Mouse (Mus musculus): Measurements from ENCODE around the gene Bora. TPM values are rescaled to one million over a fixed set of nuclear protein-coding genes. Genes with fewer than 3 reads are reported as not detected.

The Bora gene
- total RNA-seq, 1 experiment = 18.0 TPM

DNA sequence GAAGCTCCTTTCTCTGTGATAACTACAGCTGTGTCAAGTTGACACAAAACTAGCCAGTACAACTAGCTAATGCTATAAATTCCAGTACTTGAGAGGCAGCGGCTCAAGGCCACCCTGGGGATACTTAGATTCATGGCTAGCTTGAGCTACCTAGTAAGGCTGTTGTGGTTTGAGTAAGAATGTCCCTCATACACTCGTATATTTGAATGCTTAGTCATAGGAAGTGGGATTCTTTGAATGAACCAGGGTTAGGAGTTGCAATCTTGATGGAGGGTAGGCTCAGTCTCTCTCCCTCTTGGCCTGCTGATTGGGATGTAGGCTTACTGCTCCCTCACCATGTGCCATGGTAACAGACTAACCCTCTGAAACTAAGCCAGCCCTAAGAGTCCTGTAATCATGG, 17.1 kb downstream of the Bora start:
- no peak overlapping the region for H3K4me3 ChIP-seq (ENCODE audit: insufficient read depth in 1 of 2, low read depth in 1 of 2, low read length in 2 of 2, poor library complexity in 1 of 2, severe bottlenecking in 1 of 2)
- no peak for DNase-seq (ENCODE audit: low read depth, low spot score)
- H3K9ac ChIP-seq (ENCODE audit: insufficient read depth, low read depth, low read length, poor library complexity, severe bottlenecking) = no peak overlapping the region
- H3K27ac ChIP-seq (ENCODE audit: insufficient read depth, low read depth, low read length, poor library complexity, severe bottlenecking) = no peak overlapping the region
- TF ChIP-seq MAFK (IDR thresholded peaks at IDR 0.05; ENCODE audit: insufficient read depth, low read depth, low read length) (no peak), ZNF384 (IDR thresholded peaks at IDR 0.05; ENCODE audit: low read depth, low read length) (no peak), ZC3H11A (IDR thresholded peaks at IDR 0.05; ENCODE audit: borderline replicate concordance, low read depth, low read length) (no peak), CHD2 (IDR thresholded peaks at IDR 0.05; ENCODE audit: low read depth, low read length) (no peak), HCFC1 (IDR thresholded peaks at IDR 0.05; ENCODE audit: borderline replicate concordance, insufficient read depth, low read length) (no peak)
- in situ Hi-C loops (cut with MboI; ENCODE audit: low sequenced_read_pairs in 2 of 2, unreplicated experiment in 2 of 2) = no loop called here
- H3K4me1 ChIP-seq (ENCODE audit: control insufficient read depth in 2 of 2, insufficient read depth in 2 of 2, low read length in 2 of 2, poor library complexity in 1 of 2) = no peaks in the 10 kb centered on the region
- peaks cover 16% of the 10 kb centered on the region for H3K36me3 ChIP-seq (ENCODE audit: control insufficient read depth, insufficient read depth, low read length, poor library complexity, severe bottlenecking)
- no peaks in the 10 kb centered on the region for H3K9me3 ChIP-seq (ENCODE audit: control insufficient read depth, insufficient read depth, low read depth, low read length)

DNA sequence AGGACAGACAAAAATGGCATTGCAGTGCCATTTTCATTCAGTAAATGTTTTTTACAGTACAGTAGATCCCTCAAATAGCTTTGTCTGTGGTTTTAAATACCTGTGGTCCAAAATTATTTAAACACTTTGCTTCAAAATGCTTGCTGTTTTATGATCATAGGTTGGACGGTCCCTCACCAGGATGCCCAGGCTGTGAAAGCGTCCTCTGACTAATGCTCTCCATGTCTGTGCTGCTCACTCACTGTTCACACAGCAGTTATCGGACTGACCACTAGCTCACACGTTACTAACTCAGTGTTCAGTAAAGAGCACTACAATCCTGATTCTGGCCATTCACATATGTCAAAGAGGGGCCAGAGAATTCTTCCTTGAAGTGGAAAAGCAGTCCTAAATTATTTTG, 25.1 kb downstream of the Bora start:
- Histone ChIP-seq H3K9ac (ENCODE audit: insufficient read depth, low read depth, low read length, poor library complexity, severe bottlenecking) (no peak overlapping the region), H3K4me3 (ENCODE audit: insufficient read depth in 1 of 2, low read depth in 1 of 2, low read length in 2 of 2, poor library complexity in 1 of 2, severe bottlenecking in 1 of 2) (no peak overlapping the region), H3K27ac (ENCODE audit: insufficient read depth, low read depth, low read length, poor library complexity, severe bottlenecking) (no peak overlapping the region), H3K4me1 (ENCODE audit: control insufficient read depth in 2 of 2, insufficient read depth in 2 of 2, low read length in 2 of 2, poor library complexity in 1 of 2) (no peaks in the 10 kb centered on the region), H3K36me3 (ENCODE audit: control insufficient read depth, insufficient read depth, low read length, poor library complexity, severe bottlenecking) (peaks cover 26% of the 10 kb centered on the region), H3K9me3 (ENCODE audit: control insufficient read depth, insufficient read depth, low read depth, low read length) (no peaks in the 10 kb centered on the region)
- in situ Hi-C loops (cut with MboI; ENCODE audit: low sequenced_read_pairs in 2 of 2, unreplicated experiment in 2 of 2) = no loop called here
- no peak for DNase-seq (ENCODE audit: low read depth, low spot score)
- no peak for TF ChIP-seq MAFK (IDR thresholded peaks at IDR 0.05; ENCODE audit: insufficient read depth, low read depth, low read length)
- no peak for TF ChIP-seq HCFC1 (IDR thresholded peaks at IDR 0.05; ENCODE audit: borderline replicate concordance, insufficient read depth, low read length)
- TF ChIP-seq ZC3H11A (IDR thresholded peaks at IDR 0.05; ENCODE audit: borderline replicate concordance, low read depth, low read length) = no peak
- no peak for TF ChIP-seq CHD2 (IDR thresholded peaks at IDR 0.05; ENCODE audit: low read depth, low read length)
- TF ChIP-seq ZNF384 (IDR thresholded peaks at IDR 0.05; ENCODE audit: low read depth, low read length) = no peak

DNA sequence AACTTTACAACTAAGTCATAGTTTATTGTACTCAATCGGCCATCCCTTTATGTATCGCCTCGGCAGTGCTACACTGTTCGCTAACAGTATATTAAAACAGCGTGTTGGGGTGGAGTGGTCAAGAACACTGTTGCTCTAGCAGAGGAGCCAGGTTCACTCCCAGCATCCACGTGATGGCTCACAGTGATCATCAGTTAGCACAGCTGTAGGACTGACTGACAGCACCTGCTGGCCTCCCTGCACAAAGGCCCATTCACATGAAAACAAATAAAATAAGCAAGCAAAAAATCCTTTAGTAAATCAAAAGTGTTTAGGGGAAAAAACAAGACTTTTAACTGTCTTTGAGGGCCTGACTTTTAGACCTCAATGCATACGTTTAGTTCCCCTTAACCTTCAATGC, 42.9 kb downstream of the Bora start:
- Histone ChIP-seq H3K9ac (ENCODE audit: insufficient read depth, low read depth, low read length, poor library complexity, severe bottlenecking) (no peak overlapping the region), H3K9me3 (ENCODE audit: control insufficient read depth, insufficient read depth, low read depth, low read length) (no peaks in the 10 kb centered on the region), H3K27ac (ENCODE audit: insufficient read depth, low read depth, low read length, poor library complexity, severe bottlenecking) (no peak overlapping the region), H3K4me3 (ENCODE audit: insufficient read depth in 1 of 2, low read depth in 1 of 2, low read length in 2 of 2, poor library complexity in 1 of 2, severe bottlenecking in 1 of 2) (no peak overlapping the region), H3K4me1 (ENCODE audit: control insufficient read depth in 2 of 2, insufficient read depth in 2 of 2, low read length in 2 of 2, poor library complexity in 1 of 2) (no peaks in the 10 kb centered on the region), H3K36me3 (ENCODE audit: control insufficient read depth, insufficient read depth, low read length, poor library complexity, severe bottlenecking) (peaks cover 48% of the 10 kb centered on the region)
- no peak for DNase-seq (ENCODE audit: low read depth, low spot score)
- no peak for TF ChIP-seq CHD2 (IDR thresholded peaks at IDR 0.05; ENCODE audit: low read depth, low read length)
- no peak for TF ChIP-seq MAFK (IDR thresholded peaks at IDR 0.05; ENCODE audit: insufficient read depth, low read depth, low read length)
- TF ChIP-seq ZNF384 (IDR thresholded peaks at IDR 0.05; ENCODE audit: low read depth, low read length) = no peak
- no peak for TF ChIP-seq ZC3H11A (IDR thresholded peaks at IDR 0.05; ENCODE audit: borderline replicate concordance, low read depth, low read length)
- no peak for TF ChIP-seq HCFC1 (IDR thresholded peaks at IDR 0.05; ENCODE audit: borderline replicate concordance, insufficient read depth, low read length)
- in situ Hi-C loops (cut with MboI; ENCODE audit: low sequenced_read_pairs in 2 of 2, unreplicated experiment in 2 of 2) = no loop called here

DNA sequence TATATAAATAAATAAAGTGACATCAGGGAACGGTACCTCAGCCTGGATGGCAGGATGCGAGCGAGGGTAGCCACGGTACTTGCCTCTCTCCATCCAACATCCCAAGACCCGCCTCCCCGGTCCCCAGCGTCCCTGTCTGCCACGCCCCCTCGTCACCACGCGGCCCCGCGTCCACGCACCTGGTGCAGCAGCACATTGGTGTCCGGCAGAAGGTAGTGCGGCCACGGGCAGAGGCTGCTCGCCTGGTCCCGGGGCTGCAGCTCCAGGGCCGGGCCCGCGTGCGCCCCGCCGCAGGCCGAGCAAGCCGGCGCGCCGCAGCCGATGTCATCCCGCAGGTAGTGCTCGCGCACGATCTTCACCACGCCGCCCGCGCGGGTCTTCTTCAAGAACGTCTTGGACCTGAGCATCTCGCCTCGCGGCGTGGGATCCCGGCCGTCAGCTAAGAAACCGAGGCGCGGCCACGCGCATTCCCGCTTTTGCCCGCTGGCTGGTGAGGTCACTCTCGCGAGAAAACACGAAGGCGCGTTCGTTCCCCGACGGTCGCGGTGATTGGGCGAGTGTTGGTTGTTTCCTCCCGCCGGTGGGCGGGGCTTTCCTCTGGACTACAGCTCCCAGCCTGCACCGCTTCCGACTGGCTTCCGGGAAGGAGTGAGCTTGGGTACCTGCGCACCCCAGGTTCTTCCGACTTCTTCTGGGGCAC, 53.4 kb downstream of the Bora start, which contains the start of the genes Pibf1 and Dis3:
Gene Pibf1, plus strand, starts transcription at position 158 of the 700 bp plus-strand sequence.
Gene Dis3, minus strand, starts transcription at position 504 of the 700 bp plus-strand sequence.
- in situ Hi-C loops (cut with MboI; ENCODE audit: low sequenced_read_pairs in 2 of 2, unreplicated experiment in 2 of 2) = no loop called here
- Histone ChIP-seq H3K36me3 (ENCODE audit: control insufficient read depth, insufficient read depth, low read length, poor library complexity, severe bottlenecking) (peaks cover 25% of the 10 kb centered on the region), H3K9me3 (ENCODE audit: control insufficient read depth, insufficient read depth, low read depth, low read length) (no peaks in the 10 kb centered on the region), H3K9ac (ENCODE audit: insufficient read depth, low read depth, low read length, poor library complexity, severe bottlenecking) (peak within 1 kb of the TSS; percentile 96), H3K4me1 (ENCODE audit: control insufficient read depth in 2 of 2, insufficient read depth in 2 of 2, low read length in 2 of 2, poor library complexity in 1 of 2) (no peaks in the 10 kb centered on the region), H3K4me3 (ENCODE audit: insufficient read depth in 1 of 2, low read depth in 1 of 2, low read length in 2 of 2, poor library complexity in 1 of 2, severe bottlenecking in 1 of 2) (peak within 1 kb of the TSS; percentile 86 to 89), H3K27ac (ENCODE audit: insufficient read depth, low read depth, low read length, poor library complexity, severe bottlenecking) (peak within 1 kb of the TSS; percentile 45; the same call in 1 of the 2 replicates)
- peak; percentile 96 for TF ChIP-seq CHD2 (IDR thresholded peaks at IDR 0.05; ENCODE audit: low read depth, low read length)
- peak; percentile 93 for TF ChIP-seq HCFC1 (IDR thresholded peaks at IDR 0.05; ENCODE audit: borderline replicate concordance, insufficient read depth, low read length)
- TF ChIP-seq ZC3H11A (IDR thresholded peaks at IDR 0.05; ENCODE audit: borderline replicate concordance, low read depth, low read length) = no peak
- DNase-seq (ENCODE audit: low read depth, low spot score) = peak; percentile 98

All from ES-E14 (cell line).